Mouse (Mus musculus): Measurements from ENCODE around the gene Mnx1. TPM values are rescaled to one million over a fixed set of nuclear protein-coding genes. Genes with fewer than 3 reads are reported as not detected.

Gene Mnx1
- polyA plus RNA-seq, 1 experiment, result not detected

GRCm38 (mm10) chr5:29479198-29479593 is 926 bp upstream of the Mnx1 start:
- TF ChIP-seq CTCF (IDR thresholded peaks at IDR 0.05; ENCODE audit: control insufficient read depth, insufficient read depth, low read length) (no peak), POLR2A (IDR thresholded peaks at IDR 0.05; ENCODE audit: borderline replicate concordance, control insufficient read depth, low read depth, low read length) (no peak)
- 2% methylated on average over 14 of the region's 14 CpGs for WGBS
- H3K27ac ChIP-seq (ENCODE audit: control insufficient read depth, insufficient read depth, low read depth, low read length, poor library complexity), result no peak overlapping the region
- H3K4me3 ChIP-seq (replicated peaks; ENCODE audit: control insufficient read depth, low read depth, low read length), result no peak overlapping the region
- no peaks in the 10 kb centered on the region for H3K4me1 ChIP-seq (ENCODE audit: control insufficient read depth, insufficient read depth, low read length)

- H3K4me3 ChIP-seq (replicated peaks; ENCODE audit: control insufficient read depth, low read depth, low read length), result no peak overlapping the region
- no peaks in the 10 kb centered on the region for H3K4me1 ChIP-seq (ENCODE audit: control insufficient read depth, insufficient read depth, low read length)
- no peak overlapping the region for H3K27ac ChIP-seq (ENCODE audit: control insufficient read depth, insufficient read depth, low read depth, low read length, poor library complexity)
- 3% methylated on average over 71 of the region's 73 CpGs for WGBS
- TF ChIP-seq POLR2A (IDR thresholded peaks at IDR 0.05; ENCODE audit: borderline replicate concordance, control insufficient read depth, low read depth, low read length) (no peak), CTCF (IDR thresholded peaks at IDR 0.05; ENCODE audit: control insufficient read depth, insufficient read depth, low read length) (no peak)
These were observed 629 bp downstream of the Mnx1 start for GRCm38 (mm10) chr5:29477474-29478207.

GRCm38 (mm10) chr5:29476021-29476420 is 2.2 kb downstream of the Mnx1 start:
- Histone ChIP-seq H3K4me1 (ENCODE audit: control insufficient read depth, insufficient read depth, low read length) (no peaks in the 10 kb centered on the region), H3K4me3 (replicated peaks; ENCODE audit: control insufficient read depth, low read depth, low read length) (no peak overlapping the region), H3K27ac (ENCODE audit: control insufficient read depth, insufficient read depth, low read depth, low read length, poor library complexity) (no peak overlapping the region)
- 4% methylated on average over 1 of the region's 1 CpGs for WGBS
- TF ChIP-seq POLR2A (IDR thresholded peaks at IDR 0.05; ENCODE audit: borderline replicate concordance, control insufficient read depth, low read depth, low read length), result no peak
- no peak for TF ChIP-seq CTCF (IDR thresholded peaks at IDR 0.05; ENCODE audit: control insufficient read depth, insufficient read depth, low read length)

DNA sequence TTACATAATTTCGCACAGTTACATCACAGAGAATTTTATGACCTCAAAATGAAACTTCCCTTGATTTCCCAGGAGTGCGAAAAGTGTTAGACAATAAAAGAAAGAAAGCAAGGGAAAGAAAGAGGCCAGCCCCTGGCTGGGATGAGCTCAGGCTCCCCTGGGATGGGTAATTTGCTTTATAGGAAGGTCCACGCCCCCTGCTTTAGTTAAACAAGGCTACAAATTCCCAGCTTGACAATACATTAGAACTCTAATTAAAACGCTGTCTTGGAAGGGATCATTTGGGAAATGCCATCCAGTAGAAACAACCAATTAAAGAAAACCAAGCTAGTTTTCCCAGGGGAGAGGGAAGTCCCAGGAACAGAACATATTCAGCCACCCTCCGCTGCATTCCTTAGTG is 2.7 kb downstream of the Mnx1 start:
- WGBS, result 13% methylated on average over 5 of the region's 5 CpGs
- TF ChIP-seq POLR2A (IDR thresholded peaks at IDR 0.05; ENCODE audit: borderline replicate concordance, control insufficient read depth, low read depth, low read length) (no peak), CTCF (IDR thresholded peaks at IDR 0.05; ENCODE audit: control insufficient read depth, insufficient read depth, low read length) (no peak)
- Histone ChIP-seq H3K27ac (ENCODE audit: control insufficient read depth, insufficient read depth, low read depth, low read length, poor library complexity) (no peak overlapping the region), H3K4me3 (replicated peaks; ENCODE audit: control insufficient read depth, low read depth, low read length) (no peak overlapping the region), H3K4me1 (ENCODE audit: control insufficient read depth, insufficient read depth, low read length) (no peaks in the 10 kb centered on the region)

GRCm38 (mm10) chr5:29475041-29475440 is 3.2 kb downstream of the Mnx1 start:
- TF ChIP-seq CTCF (IDR thresholded peaks at IDR 0.05; ENCODE audit: control insufficient read depth, insufficient read depth, low read length), result no peak
- no peak for TF ChIP-seq POLR2A (IDR thresholded peaks at IDR 0.05; ENCODE audit: borderline replicate concordance, control insufficient read depth, low read depth, low read length)
- Histone ChIP-seq H3K4me3 (replicated peaks; ENCODE audit: control insufficient read depth, low read depth, low read length) (no peak overlapping the region), H3K4me1 (ENCODE audit: control insufficient read depth, insufficient read depth, low read length) (no peaks in the 10 kb centered on the region), H3K27ac (ENCODE audit: control insufficient read depth, insufficient read depth, low read depth, low read length, poor library complexity) (no peak overlapping the region)
- 14% methylated on average over 10 of the region's 10 CpGs for WGBS

- no peak overlapping the region for H3K4me3 ChIP-seq (replicated peaks; ENCODE audit: control insufficient read depth, low read depth, low read length)
- WGBS, result 8% methylated on average over 35 of the region's 35 CpGs
- H3K27ac ChIP-seq (ENCODE audit: control insufficient read depth, insufficient read depth, low read depth, low read length, poor library complexity), result no peak overlapping the region
- no peaks in the 10 kb centered on the region for H3K4me1 ChIP-seq (ENCODE audit: control insufficient read depth, insufficient read depth, low read length)
- no peak for TF ChIP-seq POLR2A (IDR thresholded peaks at IDR 0.05; ENCODE audit: borderline replicate concordance, control insufficient read depth, low read depth, low read length)
- TF ChIP-seq CTCF (IDR thresholded peaks at IDR 0.05; ENCODE audit: control insufficient read depth, insufficient read depth, low read length), result no peak
These were observed 3.9 kb downstream of the Mnx1 start for GRCm38 (mm10) chr5:29474246-29474960.

DNA sequence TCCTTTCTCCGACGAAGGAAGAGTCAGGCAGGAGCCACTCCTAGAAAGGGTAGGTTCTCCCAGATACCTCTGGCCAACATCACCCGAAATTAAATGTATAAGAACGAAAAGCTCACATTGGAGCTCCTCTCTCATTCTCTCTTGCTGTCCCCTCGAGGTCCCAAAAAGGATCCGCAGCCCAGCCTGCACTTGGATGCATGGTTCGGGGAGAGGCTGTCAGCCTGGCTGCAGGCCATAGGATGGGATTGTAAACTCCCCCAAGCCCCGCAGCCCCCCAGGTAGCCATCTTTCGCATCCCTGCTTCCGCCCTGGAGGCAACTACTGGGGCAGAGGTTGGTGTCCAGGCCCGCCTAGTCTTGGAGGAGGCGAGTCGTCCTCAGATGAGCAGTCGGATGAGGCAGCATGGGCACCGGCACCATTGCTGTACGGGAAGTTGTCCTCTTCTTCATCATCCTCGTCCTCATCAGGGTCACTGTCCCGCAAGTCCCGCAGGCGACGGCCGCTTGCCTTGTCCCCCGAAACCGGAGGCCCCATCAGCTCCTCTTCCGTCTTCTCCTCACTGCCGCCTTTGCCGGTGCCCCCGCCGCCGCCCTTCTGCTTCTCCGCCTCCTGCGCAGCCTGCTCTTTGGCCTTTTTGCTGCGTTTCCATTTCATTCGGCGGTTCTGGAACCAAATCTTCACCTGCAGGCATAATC is 4.6 kb downstream of the Mnx1 start:
- 6% methylated on average over 35 of the region's 35 CpGs for WGBS
- H3K4me3 ChIP-seq (replicated peaks; ENCODE audit: control insufficient read depth, low read depth, low read length), result no peak overlapping the region
- no peak for TF ChIP-seq CTCF (IDR thresholded peaks at IDR 0.05; ENCODE audit: control insufficient read depth, insufficient read depth, low read length)
- no peak for TF ChIP-seq POLR2A (IDR thresholded peaks at IDR 0.05; ENCODE audit: borderline replicate concordance, control insufficient read depth, low read depth, low read length)
- no peaks in the 10 kb centered on the region for H3K4me1 ChIP-seq (ENCODE audit: control insufficient read depth, insufficient read depth, low read length)
- no peak overlapping the region for H3K27ac ChIP-seq (ENCODE audit: control insufficient read depth, insufficient read depth, low read depth, low read length, poor library complexity)
